Mouse (Mus musculus) lung, adult 2 months (tissue): ENCODE data around the gene Mtfp1.

Source experiments
- CTCF ChIP-seq: fragments of 200-500 bp; IDR thresholded peaks from 2 replicates; pipeline ENCODE4 v1.5.1; 2011; ENCODE audit warnings: mild to moderate bottlenecking, low read length, control low read depth; ENCODE audit not compliant: insufficient read depth
- POLR2A ChIP-seq: fragments of 200-500 bp; IDR thresholded peaks from 2 replicates; pipeline ENCODE4 v1.6.1; 2011; ENCODE audit warnings: low read depth, mild to moderate bottlenecking, control low read depth, low read length, borderline replicate concordance; ENCODE audit errors: extremely low read depth

GRCm38 (mm10) chr11:4134986-4135935 is 40.0 kb upstream of the Mtfp1 start, which contains the start of gene Rnf215:
- TF ChIP-seq POLR2A = peak; percentile 84; the same call in 1 of the 2 replicates
- TF ChIP-seq CTCF = peak; percentile 69
